Mouse (Mus musculus) cerebellum, adult 2 months (tissue): Measurements from ENCODE around the gene Gm6096.

Experiments
- CTCF ChIP-seq: fragments of 200-500 bp; IDR thresholded peaks from 2 replicates; pipeline ENCODE4 v1.5.1; 2011; ENCODE audit warnings: low read depth, mild to moderate bottlenecking, control low read depth, low read length, moderate library complexity, borderline replicate concordance; ENCODE audit not compliant: insufficient read depth
- POLR2A ChIP-seq: fragments of 200-500 bp; IDR thresholded peaks from 2 replicates; pipeline ENCODE4 v1.6.1; 2011; ENCODE audit warnings: low read length, control low read depth, borderline replicate concordance; ENCODE audit not compliant: insufficient read depth

GRCm38 (mm10) chr7:34266421-34266820 lies 15.6 kb downstream of the Gm6096 start:
- TF ChIP-seq POLR2A (no peak), CTCF (no peak)
